Mouse (Mus musculus): ENCODE results near the gene Npas3.

The Npas3 gene

DNA sequence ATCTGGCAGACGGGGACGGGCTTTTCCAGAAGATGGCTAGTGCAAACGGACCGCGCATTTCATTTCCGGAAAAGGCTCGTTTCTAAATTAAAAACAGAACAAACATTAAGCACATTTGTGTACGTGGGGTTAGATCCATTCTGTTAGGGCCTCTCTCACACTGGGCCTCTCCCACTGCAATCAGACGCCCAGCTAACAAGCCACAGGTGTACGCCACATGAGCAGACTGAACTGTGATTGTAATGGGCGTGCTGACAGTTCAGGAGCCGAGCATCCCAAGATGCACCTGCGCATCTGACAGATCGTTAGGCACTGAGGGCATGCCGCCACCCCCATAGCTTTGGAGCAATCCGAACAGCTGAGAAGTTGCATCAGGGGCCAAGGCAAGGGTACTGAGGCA, 816.5 kb downstream of the Npas3 start:
- DNase-seq (ENCODE audit: low spot score in 2 of 2) = no peak

DNA sequence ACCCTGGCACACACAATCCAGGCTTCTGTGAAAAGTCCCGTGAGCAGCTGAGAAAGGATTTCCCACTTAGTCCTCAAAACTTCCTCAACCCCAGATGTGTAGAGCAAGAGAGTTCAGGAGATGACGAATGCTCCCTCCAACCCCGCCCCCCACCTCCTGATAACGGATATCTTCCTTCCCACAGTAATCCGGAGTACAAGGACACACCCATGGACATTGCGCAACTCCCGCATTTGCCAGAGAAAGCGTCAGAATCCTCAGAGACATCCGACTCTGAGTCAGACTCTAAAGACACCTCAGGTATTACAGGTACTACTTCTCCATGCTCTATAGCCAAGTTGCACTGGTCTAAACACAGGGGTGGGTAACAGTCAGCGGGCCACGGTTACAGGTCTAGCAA, 817.1 kb downstream of the Npas3 start:
- DNase-seq (ENCODE audit: low spot score in 2 of 2) = no peak

GRCm38 (mm10) chr12:54067419-54067818, 818.9 kb downstream of the Npas3 start:
- no peak for DNase-seq (ENCODE audit: low spot score in 2 of 2)

DNA sequence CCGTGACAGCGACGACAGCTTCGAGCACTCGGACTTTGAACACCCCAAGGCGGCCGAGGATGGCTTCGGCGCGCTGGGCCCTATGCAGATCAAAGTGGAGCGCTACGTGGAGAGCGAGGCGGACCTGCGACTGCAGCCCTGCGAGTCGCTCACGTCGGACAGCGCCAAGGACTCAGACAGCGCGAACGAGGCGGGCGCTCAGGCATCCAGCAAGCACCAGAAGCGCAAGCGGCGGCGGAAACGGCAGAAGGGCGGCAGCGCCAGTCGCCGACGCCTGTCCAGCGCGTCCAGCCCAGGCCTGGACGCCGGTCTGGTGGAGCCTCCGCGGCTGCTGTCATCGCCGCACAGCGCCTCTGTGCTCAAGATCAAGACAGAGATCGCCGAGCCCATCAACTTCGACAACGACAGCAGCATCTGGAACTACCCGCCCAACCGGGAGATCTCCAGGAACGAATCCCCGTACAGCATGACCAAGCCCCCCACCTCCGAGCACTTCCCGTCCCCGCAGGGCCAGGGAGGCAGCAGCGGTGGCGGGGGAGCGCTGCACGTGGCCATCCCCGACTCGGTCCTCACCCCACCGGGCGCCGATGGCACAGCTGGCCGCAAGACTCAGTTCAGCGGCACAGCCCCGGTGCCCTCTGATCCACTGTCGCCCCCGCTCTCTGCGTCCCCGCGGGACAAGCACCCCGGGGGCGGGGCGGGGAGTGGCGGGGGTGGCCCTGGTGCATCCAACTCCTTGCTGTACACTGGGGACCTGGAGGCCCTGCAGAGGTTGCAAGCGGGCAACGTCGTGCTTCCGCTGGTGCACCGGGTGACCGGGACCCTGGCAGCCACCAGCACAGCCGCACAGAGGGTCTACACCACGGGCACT, 819.6 kb downstream of the Npas3 start:
- no peak for DNase-seq (ENCODE audit: low spot score in 2 of 2)

DNA sequence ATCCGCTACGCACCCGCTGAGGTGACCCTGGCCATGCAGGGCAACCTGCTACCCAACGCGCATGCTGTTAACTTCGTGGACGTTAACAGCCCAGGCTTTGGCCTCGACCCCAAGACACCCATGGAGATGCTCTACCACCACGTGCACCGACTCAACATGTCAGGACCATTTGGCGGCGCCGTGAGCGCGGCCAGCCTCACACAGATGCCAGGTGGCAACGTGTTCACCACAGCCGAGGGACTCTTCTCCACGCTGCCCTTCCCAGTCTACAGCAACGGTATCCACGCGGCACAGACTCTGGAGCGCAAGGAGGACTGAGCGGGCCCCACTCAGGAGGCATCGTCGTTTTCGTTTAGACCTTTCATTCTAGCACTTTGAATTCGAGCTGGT, 820.3 kb downstream of the Npas3 start:
- no peak for DNase-seq (ENCODE audit: low spot score in 2 of 2)

DNA sequence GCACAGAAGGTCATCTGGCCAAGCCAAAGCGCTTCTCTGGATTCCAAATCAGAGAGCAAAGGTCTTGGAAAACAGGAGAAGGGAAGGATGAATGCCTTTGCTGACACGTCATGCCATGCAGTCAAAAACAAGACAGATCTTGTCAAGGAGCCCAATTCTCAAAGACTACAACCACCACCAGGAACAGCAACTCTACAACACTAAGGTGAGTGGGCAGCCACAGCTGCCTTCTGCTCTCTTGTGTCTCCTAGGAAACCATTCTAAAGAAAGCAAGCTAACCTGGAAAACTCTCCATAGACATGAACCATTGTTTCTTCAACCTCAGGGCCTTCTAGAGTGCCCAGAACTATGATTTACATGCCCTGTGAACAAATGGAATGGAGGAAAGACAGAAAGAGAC, 825.5 kb downstream of the Npas3 start:
- DNase-seq (ENCODE audit: low spot score in 2 of 2) = peak in 1 of 2 experiments; percentile 32

DNA sequence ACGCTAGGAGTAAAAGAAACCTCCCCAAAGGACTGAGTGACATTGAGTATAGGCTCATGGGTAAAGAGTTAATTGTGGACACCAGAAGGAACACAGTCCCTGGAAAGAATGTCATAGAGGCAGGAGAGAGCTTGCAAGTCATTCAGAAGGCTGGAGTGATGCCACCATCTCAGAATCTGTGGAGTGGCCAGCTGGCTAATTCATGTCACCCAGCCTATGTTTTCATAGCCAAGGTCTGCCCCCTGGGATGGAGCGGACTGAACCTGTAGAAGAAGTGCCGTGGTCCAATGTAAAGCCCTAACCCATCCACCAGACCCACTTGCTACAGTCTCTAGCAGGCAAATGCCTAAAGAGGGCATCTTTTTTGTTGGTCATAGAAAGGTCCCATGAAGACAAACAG, 832.5 kb downstream of the Npas3 start:
- DNase-seq (ENCODE audit: low spot score in 2 of 2) = no peak

GRCm38 (mm10) chr12:54093729-54094128, 845.3 kb downstream of the Npas3 start:
- DNase-seq (ENCODE audit: low spot score in 2 of 2) = no peak

DNA sequence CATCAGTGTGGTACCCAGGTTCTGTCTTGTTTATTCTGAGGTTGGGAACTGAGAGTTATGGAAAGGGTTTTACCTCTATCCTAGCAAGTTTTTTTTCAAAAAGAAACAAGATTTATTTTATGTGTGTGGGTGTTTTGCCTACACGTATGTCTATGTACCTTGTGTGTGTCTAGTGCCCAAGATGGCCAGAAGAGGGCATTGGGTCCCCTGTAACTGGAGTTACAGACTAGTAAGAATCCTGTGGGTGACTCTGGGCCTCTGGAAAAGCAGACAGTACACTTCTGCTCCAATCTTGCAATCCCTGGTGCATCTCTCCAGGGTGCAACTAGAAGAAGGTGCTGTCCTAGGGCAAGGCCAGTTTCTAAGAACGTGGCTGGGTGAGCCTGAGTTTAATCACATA, 848.0 kb downstream of the Npas3 start:
- DNase-seq (ENCODE audit: low spot score in 2 of 2) = no peak

- DNase-seq (ENCODE audit: low spot score in 2 of 2) = no peak
Measured at GRCm38 (mm10) chr12:54098136-54098535, 849.7 kb downstream of the Npas3 start.

DNA sequence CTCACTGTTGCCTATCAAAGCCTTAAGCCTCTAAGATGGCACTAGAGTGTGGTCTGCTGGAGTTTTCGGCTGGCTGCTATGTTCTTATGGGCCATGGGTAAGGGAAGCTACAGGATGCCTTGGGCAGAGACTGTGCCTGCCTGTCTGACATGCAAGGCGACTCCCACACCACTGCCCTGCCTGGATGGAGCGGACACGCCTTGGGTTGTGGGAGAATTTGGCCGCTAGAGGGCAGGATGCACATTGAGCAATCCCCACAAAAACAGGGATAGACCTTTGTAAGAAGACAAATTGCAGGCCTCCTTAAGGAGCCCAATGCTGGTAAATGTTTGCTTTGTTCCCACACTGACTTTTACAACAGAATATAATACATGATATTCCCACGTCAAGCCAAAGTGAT, 850.3 kb downstream of the Npas3 start:
- DNase-seq (ENCODE audit: low spot score in 2 of 2) = peak in 1 of 2 experiments; percentile 80

GRCm38 (mm10) chr12:54099458-54099857, 851.0 kb downstream of the Npas3 start:
- no peak for DNase-seq (ENCODE audit: low spot score in 2 of 2)

- DNase-seq (ENCODE audit: low spot score in 2 of 2) = no peak
Measured at GRCm38 (mm10) chr12:54101307-54101870, 852.9 kb downstream of the Npas3 start.

DNA sequence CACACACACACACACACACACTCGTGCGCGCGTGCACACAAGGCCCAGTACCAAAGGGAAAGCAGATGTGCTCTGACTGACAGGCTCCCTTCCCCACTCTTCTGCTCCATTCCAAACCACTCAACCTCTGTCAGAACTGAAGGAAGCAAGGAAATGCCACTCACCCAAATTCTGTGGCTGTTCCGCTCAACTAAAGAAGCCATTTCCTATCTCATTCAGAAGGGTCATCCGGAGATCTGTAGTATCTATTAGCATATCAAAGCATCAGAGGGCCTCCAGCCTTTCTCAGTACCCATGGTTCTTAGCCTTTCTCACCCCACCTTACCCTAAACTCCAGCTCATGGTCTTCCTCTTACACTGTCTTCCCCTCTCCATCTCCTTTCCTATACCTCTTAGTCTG, 854.0 kb downstream of the Npas3 start:
- no peak for DNase-seq (ENCODE audit: low spot score in 2 of 2)

DNA sequence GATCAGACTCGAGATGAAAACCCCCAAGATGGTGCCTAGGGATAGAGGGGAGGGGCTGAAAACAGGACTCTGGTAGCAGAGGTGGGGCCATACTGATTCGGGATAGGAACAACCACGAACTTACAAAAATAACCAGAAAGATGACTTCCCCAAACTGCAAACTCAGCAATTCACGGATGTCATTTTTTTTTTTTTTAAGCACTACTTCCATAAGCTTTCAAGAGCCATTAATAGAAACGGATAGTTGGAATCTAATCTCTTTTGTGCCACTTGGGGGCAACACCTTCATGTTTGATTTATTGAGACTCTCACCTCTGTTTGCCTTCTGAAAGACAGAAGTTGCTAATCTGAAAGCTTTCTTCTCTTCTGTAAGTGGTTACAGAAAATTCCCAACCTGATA, 857.1 kb downstream of the Npas3 start:
- DNase-seq (ENCODE audit: low spot score in 2 of 2) = peak in 1 of 2 experiments; percentile 10

- DNase-seq (ENCODE audit: low spot score in 2 of 2) = no peak
Measured at GRCm38 (mm10) chr12:54105946-54106345, 857.5 kb downstream of the Npas3 start.

GRCm38 (mm10) chr12:54110342-54110741, 861.9 kb downstream of the Npas3 start:
- DNase-seq (ENCODE audit: low spot score in 2 of 2) = no peak

DNA sequence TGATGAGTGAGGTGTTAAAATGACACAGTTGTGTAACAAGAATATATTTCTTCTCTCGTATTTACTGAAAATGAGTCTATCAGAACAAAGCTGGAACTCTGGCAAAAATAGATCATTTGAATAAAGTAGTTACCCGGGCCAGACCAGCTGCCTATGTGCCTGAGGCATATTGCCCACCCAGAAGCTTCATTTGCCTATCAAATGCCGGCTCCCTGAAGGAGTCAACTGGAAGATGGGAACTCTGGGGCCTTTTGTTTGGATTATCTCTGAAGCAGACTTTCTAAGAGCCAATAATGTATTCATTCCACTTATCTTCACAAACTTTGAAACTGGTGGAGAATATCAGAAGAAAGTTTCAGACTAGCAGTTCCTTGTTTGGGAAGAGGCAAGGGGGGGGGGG, 862.5 kb downstream of the Npas3 start:
- no peak for DNase-seq (ENCODE audit: low spot score in 2 of 2)

GRCm38 (mm10) chr12:54120386-54120785, 871.9 kb downstream of the Npas3 start:
- DNase-seq (ENCODE audit: low spot score in 2 of 2) = no peak

DNA sequence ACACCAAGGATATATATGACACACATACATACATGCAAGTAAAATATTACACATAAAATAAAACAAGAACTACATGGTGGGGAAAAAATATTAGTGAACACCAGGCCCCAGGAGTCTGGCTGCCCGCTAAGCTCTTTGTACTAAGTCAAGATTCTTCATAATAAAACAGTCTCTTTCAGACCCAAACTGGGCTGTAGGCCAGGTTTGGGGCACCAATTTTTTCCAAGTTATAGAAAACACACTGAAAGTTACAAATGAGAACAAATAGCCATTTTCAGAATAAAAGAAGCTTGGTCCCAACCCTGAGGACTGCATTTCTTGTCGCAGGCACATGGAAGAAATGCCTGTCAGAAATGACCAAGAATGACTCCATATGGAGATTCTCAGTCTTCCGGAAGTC, 872.8 kb downstream of the Npas3 start:
- no peak for DNase-seq (ENCODE audit: low spot score in 2 of 2)

All from left cerebral cortex, adult 9 months (tissue).